Mouse (Mus musculus): Measurements from ENCODE around the gene Lpar6. TPM values are rescaled to one million over a fixed set of nuclear protein-coding genes. Genes with fewer than 3 reads are reported as not detected.

Lpar6 gene
- polyA plus RNA-seq, 1 experiment = 4.9 TPM

GRCm38 (mm10) chr14:73226849-73227248 lies 10.8 kb upstream of the Lpar6 start:
- Histone ChIP-seq H3K4me3 (ENCODE audit: insufficient read depth, low read length) (no peak overlapping the region), H3K27ac (ENCODE audit: insufficient read depth, low read length) (no peak overlapping the region), H3K4me1 (ENCODE audit: control insufficient read depth, insufficient read depth, low read length) (peaks cover 4% of the 10 kb centered on the region; the same call in 1 of the 2 replicates)
- no peak for TF ChIP-seq POLR2A (IDR thresholded peaks at IDR 0.05; ENCODE audit: low read depth, low read length)
- TF ChIP-seq CTCF (IDR thresholded peaks at IDR 0.05; ENCODE audit: borderline replicate concordance, insufficient read depth, low read length) = no peak

- peaks cover 4% of the 10 kb centered on the region; the same call in 1 of the 2 replicates for H3K4me1 ChIP-seq (ENCODE audit: control insufficient read depth, insufficient read depth, low read length)
- TF ChIP-seq POLR2A (IDR thresholded peaks at IDR 0.05; ENCODE audit: low read depth, low read length) = no peak
- no peak for TF ChIP-seq CTCF (IDR thresholded peaks at IDR 0.05; ENCODE audit: borderline replicate concordance, insufficient read depth, low read length)
- no peak overlapping the region for H3K4me3 ChIP-seq (ENCODE audit: insufficient read depth, low read length)
- H3K27ac ChIP-seq (ENCODE audit: insufficient read depth, low read length) = peak overlapping the region; percentile 48
These were observed 6.3 kb upstream of the Lpar6 start for GRCm38 (mm10) chr14:73231286-73231982.

GRCm38 (mm10) chr14:73234468-73235031 lies 3.1 kb upstream of the Lpar6 start:
- H3K27ac ChIP-seq (ENCODE audit: insufficient read depth, low read length) = peak overlapping the region; percentile 99
- H3K4me3 ChIP-seq (ENCODE audit: insufficient read depth, low read length) = no peak overlapping the region
- H3K4me1 ChIP-seq (ENCODE audit: control insufficient read depth, insufficient read depth, low read length) = peaks cover 4% of the 10 kb centered on the region; the same call in 1 of the 2 replicates
- TF ChIP-seq POLR2A (IDR thresholded peaks at IDR 0.05; ENCODE audit: low read depth, low read length) = no peak
- no peak for TF ChIP-seq CTCF (IDR thresholded peaks at IDR 0.05; ENCODE audit: borderline replicate concordance, insufficient read depth, low read length)

- TF ChIP-seq CTCF (IDR thresholded peaks at IDR 0.05; ENCODE audit: borderline replicate concordance, insufficient read depth, low read length) = no peak
- peak; percentile 40; the same call in 1 of the 2 replicates for TF ChIP-seq POLR2A (IDR thresholded peaks at IDR 0.05; ENCODE audit: low read depth, low read length)
- H3K4me3 ChIP-seq (ENCODE audit: insufficient read depth, low read length) = peak overlapping the region; percentile 92
- peak overlapping the region; percentile 84 for H3K27ac ChIP-seq (ENCODE audit: insufficient read depth, low read length)
- no peaks in the 10 kb centered on the region for H3K4me1 ChIP-seq (ENCODE audit: control insufficient read depth, insufficient read depth, low read length)
These were observed 979 bp downstream of the Lpar6 start for GRCm38 (mm10) chr14:73238498-73239250.

GRCm38 (mm10) chr14:73239291-73239690 lies 1.6 kb downstream of the Lpar6 start:
- H3K4me3 ChIP-seq (ENCODE audit: insufficient read depth, low read length) = peak overlapping the region; percentile 92
- peak overlapping the region; percentile 84 for H3K27ac ChIP-seq (ENCODE audit: insufficient read depth, low read length)
- TF ChIP-seq CTCF (IDR thresholded peaks at IDR 0.05; ENCODE audit: borderline replicate concordance, insufficient read depth, low read length) (no peak), POLR2A (IDR thresholded peaks at IDR 0.05; ENCODE audit: low read depth, low read length) (no peak)
- H3K4me1 ChIP-seq (ENCODE audit: control insufficient read depth, insufficient read depth, low read length) = no peaks in the 10 kb centered on the region

- Histone ChIP-seq H3K4me3 (ENCODE audit: insufficient read depth, low read length) (no peak overlapping the region), H3K27ac (ENCODE audit: insufficient read depth, low read length) (no peak overlapping the region), H3K4me1 (ENCODE audit: control insufficient read depth, insufficient read depth, low read length) (no peaks in the 10 kb centered on the region)
- TF ChIP-seq CTCF (IDR thresholded peaks at IDR 0.05; ENCODE audit: borderline replicate concordance, insufficient read depth, low read length) (no peak), POLR2A (IDR thresholded peaks at IDR 0.05; ENCODE audit: low read depth, low read length) (no peak)
These were observed 2.2 kb downstream of the Lpar6 start for GRCm38 (mm10) chr14:73239857-73240256.

- no peak overlapping the region for H3K27ac ChIP-seq (ENCODE audit: insufficient read depth, low read length)
- TF ChIP-seq CTCF (IDR thresholded peaks at IDR 0.05; ENCODE audit: borderline replicate concordance, insufficient read depth, low read length) (no peak), POLR2A (IDR thresholded peaks at IDR 0.05; ENCODE audit: low read depth, low read length) (no peak)
- H3K4me1 ChIP-seq (ENCODE audit: control insufficient read depth, insufficient read depth, low read length) = no peaks in the 10 kb centered on the region
- H3K4me3 ChIP-seq (ENCODE audit: insufficient read depth, low read length) = no peak overlapping the region
These were observed 6.4 kb downstream of the Lpar6 start for GRCm38 (mm10) chr14:73244061-73244597.

- no peak for TF ChIP-seq POLR2A (IDR thresholded peaks at IDR 0.05; ENCODE audit: low read depth, low read length)
- no peak for TF ChIP-seq CTCF (IDR thresholded peaks at IDR 0.05; ENCODE audit: borderline replicate concordance, insufficient read depth, low read length)
- Histone ChIP-seq H3K4me1 (ENCODE audit: control insufficient read depth, insufficient read depth, low read length) (no peaks in the 10 kb centered on the region), H3K27ac (ENCODE audit: insufficient read depth, low read length) (no peak overlapping the region), H3K4me3 (ENCODE audit: insufficient read depth, low read length) (no peak overlapping the region)
These were observed 12.4 kb downstream of the Lpar6 start for GRCm38 (mm10) chr14:73250056-73250455.

GRCm38 (mm10) chr14:73252276-73252675 lies 14.6 kb downstream of the Lpar6 start:
- no peak for TF ChIP-seq POLR2A (IDR thresholded peaks at IDR 0.05; ENCODE audit: low read depth, low read length)
- TF ChIP-seq CTCF (IDR thresholded peaks at IDR 0.05; ENCODE audit: borderline replicate concordance, insufficient read depth, low read length) = no peak
- no peak overlapping the region for H3K4me3 ChIP-seq (ENCODE audit: insufficient read depth, low read length)
- H3K4me1 ChIP-seq (ENCODE audit: control insufficient read depth, insufficient read depth, low read length) = no peaks in the 10 kb centered on the region
- H3K27ac ChIP-seq (ENCODE audit: insufficient read depth, low read length) = no peak overlapping the region
